11 mouse cellular contexts compared by ENCODE assay signal in the genomic region with DNA sequence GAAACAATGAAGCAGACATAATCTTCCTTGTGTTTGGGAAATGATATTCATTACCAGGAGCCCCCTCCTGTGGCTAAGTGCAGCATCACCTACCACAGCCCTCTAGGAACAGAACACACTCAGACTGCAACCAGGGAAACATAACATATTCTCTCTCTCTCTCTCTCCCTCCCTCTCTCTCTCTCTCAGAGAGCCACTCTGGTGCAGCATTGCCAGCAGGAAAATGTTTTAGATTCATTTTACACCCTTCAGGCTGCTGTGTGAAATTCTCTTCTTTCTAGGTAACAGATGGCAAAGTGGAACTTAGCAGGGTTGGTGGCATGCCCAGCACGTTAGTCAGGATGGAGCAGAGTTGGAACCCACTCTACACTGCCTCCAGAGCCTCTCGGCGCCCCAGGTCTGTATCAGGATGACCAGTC. TPM values are rescaled to one million over a fixed set of nuclear protein-coding genes. Genes with fewer than 3 reads are reported as not detected.
DNase-seq lines count a peak whose midpoint lies in the region; ATAC-seq lines count a peak whose summit lies in the region.
"Had no signal": no experiment of that assay in that cellular context is flagged by ENCODE, and none has a peak within 500 bp of the region (broad histone marks: within the 10 kb centered on the region; RNA-seq: fewer than 3 reads in every experiment).

No protein-coding gene starts in this region.

- H3K4me1 ChIP-seq in forebrain, embryonic 13.5 days: peaks cover 23% of the 10 kb centered on the region
- H3K4me1 ChIP-seq in forebrain, embryonic 11.5 days (replicated peaks; ENCODE audit: control insufficient read depth, insufficient read depth, low read length): peaks cover 10% of the 10 kb centered on the region
- H3K4me1 ChIP-seq: liver, embryonic 13.5 days; stomach, embryonic 15.5 days had no signal

- peak overlapping the region; percentile 25; the same call in 1 of the 2 replicates for H3K27ac ChIP-seq in forebrain, embryonic 13.5 days
- H3K27ac ChIP-seq in forebrain, embryonic 11.5 days (ENCODE audit: low read depth, low read length): no peak overlapping the region
- H3K27ac ChIP-seq: liver, embryonic 13.5 days; stomach, embryonic 15.5 days had no signal

- H3K27me3 ChIP-seq in forebrain, embryonic 13.5 days: no peaks in the 10 kb centered on the region
- no peaks in the 10 kb centered on the region for H3K27me3 ChIP-seq in forebrain, embryonic 11.5 days (ENCODE audit: control insufficient read depth, insufficient read depth, low read length)
- H3K27me3 ChIP-seq: liver, embryonic 13.5 days; stomach, embryonic 15.5 days had no signal

- WGBS in forebrain, embryonic 13.5 days: 71% methylated on average over 3 of the region's 3 CpGs
- WGBS in forebrain, embryonic 11.5 days: 71% methylated on average over 3 of the region's 3 CpGs

- 0 out of 2 replicates have a peak, but pooled peaks cover 2% of the 10 kb centered on the region for H3K9me3 ChIP-seq in forebrain, embryonic 13.5 days (replicated peaks)
- H3K9me3 ChIP-seq in forebrain, embryonic 11.5 days (ENCODE audit: control insufficient read depth, low read length): no peaks in the 10 kb centered on the region; the same call in 1 of the 2 replicates
- H3K9me3 ChIP-seq: liver, embryonic 13.5 days; stomach, embryonic 15.5 days had no signal

- DNase-seq in forebrain, embryonic 11.5 days (ENCODE audit: low spot score): no peak
- DNase-seq in thymus, postnatal 25 days: peak; percentile 43
- no peak for DNase-seq in thymus, postnatal 10 days (ENCODE audit: low spot score in 2 of 2)
- DNase-seq in left cerebral cortex, adult 11 months (ENCODE audit: low spot score): peak; percentile 18
- no peak for DNase-seq in kidney, adult 8-10 months
- DNase-seq in retina, embryonic 14.5 days (ENCODE audit: low spot score): no peak
- no peak for DNase-seq in adrenal gland, adult 18-20 months (ENCODE audit: low spot score in 2 of 2)
- DNase-seq: adrenal gland, postnatal 10 days; liver, embryonic 13.5 days had no signal

- no peak overlapping the region for H3K4me2 ChIP-seq in forebrain, embryonic 13.5 days
- H3K4me2 ChIP-seq in forebrain, embryonic 11.5 days (ENCODE audit: low read depth, low read length, severe bottlenecking): no peak overlapping the region
- H3K4me2 ChIP-seq: liver, embryonic 13.5 days; stomach, embryonic 15.5 days had no signal

- no peaks in the 10 kb centered on the region for H3K36me3 ChIP-seq in forebrain, embryonic 13.5 days (ENCODE audit: poor library complexity, severe bottlenecking)
- H3K36me3 ChIP-seq in forebrain, embryonic 11.5 days (ENCODE audit: control insufficient read depth, insufficient read depth, low read length): no peaks in the 10 kb centered on the region
- H3K36me3 ChIP-seq: liver, embryonic 13.5 days; stomach, embryonic 15.5 days had no signal

- no peak overlapping the region for H3K4me3 ChIP-seq in forebrain, embryonic 13.5 days
- H3K4me3 ChIP-seq in forebrain, embryonic 11.5 days (ENCODE audit: low read depth, low read length): no peak overlapping the region
- H3K4me3 ChIP-seq: liver, embryonic 13.5 days; stomach, embryonic 15.5 days had no signal

- H3K9ac ChIP-seq in forebrain, embryonic 13.5 days: no peak overlapping the region
- H3K9ac ChIP-seq in forebrain, embryonic 11.5 days (ENCODE audit: low read length): no peak overlapping the region
- H3K9ac ChIP-seq: liver, embryonic 13.5 days; stomach, embryonic 15.5 days had no signal

- ATAC-seq in forebrain, embryonic 13.5 days: peak; percentile 77
- no peak for ATAC-seq in forebrain, embryonic 11.5 days (replicated peaks; ENCODE audit: low FRiP score)

RNA-seq across cellular contexts. Expression of a gene that starts 22.7 kb away (rescaled TPM):
- polyA plus RNA-seq in forebrain, embryonic 13.5 days (2015; fragmentation: Nextera tagmentation; extraction: Ambion mirVana): 4.5 and 5.2 TPM in 2 replicates
- polyA plus RNA-seq in forebrain, embryonic 11.5 days (2014; fragmentation: Nextera tagmentation; extraction: Ambion mirVana): 14.5 and 16.1 TPM in 2 replicates
- 1 to 10 TPM; 1.1 to 1.2 TPM for total RNA-seq in adrenal gland, adult 18-20 months (2021)

RNA-seq across cellular contexts. Expression of a gene that starts 42.0 kb away (rescaled TPM):
- polyA plus RNA-seq in forebrain, embryonic 13.5 days (2015; fragmentation: Nextera tagmentation; extraction: Ambion mirVana): 4.1 and 4.2 TPM in 2 replicates
- 5.6 and 6.3 TPM in 2 replicates for polyA plus RNA-seq in forebrain, embryonic 11.5 days (2014; fragmentation: Nextera tagmentation; extraction: Ambion mirVana)
- total RNA-seq in adrenal gland, adult 18-20 months (2021): 10 to 100 TPM; 31.7 to 34.1 TPM

Comparison
In these comparisons a context has a peak if more than half of its experiments do, and no peak if none do; other contexts are left out.
1. DNase-seq: peak in thymus, postnatal 25 days (single experiment) and left cerebral cortex, adult 11 months (single experiment); none in forebrain, embryonic 11.5 days (single experiment), thymus, postnatal 10 days (0 of 2), kidney, adult 8-10 months (0 of 2), retina, embryonic 14.5 days (single experiment) and adrenal gland, adult 18-20 months (0 of 2).